ENCODE assay signal across 9 mouse cellular contexts in genomic region chr2:166082193-166082592, GRCm38 (mm10).
DNase-seq lines count a peak whose midpoint lies in the region; ATAC-seq and TF ChIP-seq lines count a peak whose summit lies in the region.
"Had no signal": no experiment of that assay in that cellular context is flagged by ENCODE, and none has a peak within 500 bp of the region (broad histone marks: within the 10 kb centered on the region; RNA-seq: fewer than 3 reads in every experiment).

No protein-coding gene starts in this region.

- no peaks in the 10 kb centered on the region for H3K27me3 ChIP-seq in forebrain, embryonic 12.5 days
- H3K27me3 ChIP-seq in forebrain, embryonic 15.5 days = no peaks in the 10 kb centered on the region
- H3K27me3 ChIP-seq: midbrain, embryonic 12.5 days had no signal

- H3K27ac ChIP-seq in forebrain, embryonic 12.5 days = no peak overlapping the region
- no peak overlapping the region for H3K27ac ChIP-seq in forebrain, embryonic 15.5 days (replicated peaks)
- H3K27ac ChIP-seq in layer of hippocampus, adult 2 months = no peak overlapping the region
- H3K27ac ChIP-seq: midbrain, embryonic 12.5 days had no signal

- H3K9ac ChIP-seq in forebrain, embryonic 12.5 days = no peak overlapping the region
- H3K9ac ChIP-seq in forebrain, embryonic 15.5 days (replicated peaks) = no peak overlapping the region
- H3K9ac ChIP-seq: midbrain, embryonic 12.5 days had no signal

- H3K4me2 ChIP-seq in forebrain, embryonic 12.5 days = no peak overlapping the region
- H3K4me2 ChIP-seq in forebrain, embryonic 15.5 days (replicated peaks) = no peak overlapping the region
- H3K4me2 ChIP-seq: midbrain, embryonic 12.5 days had no signal

- WGBS in forebrain, embryonic 12.5 days = 71% methylated on average over 5 of the region's 5 CpGs
- 64% methylated on average over 5 of the region's 5 CpGs for WGBS in forebrain, embryonic 15.5 days

- peak; percentile 80 for TF ChIP-seq CTCF in layer of hippocampus, adult 2 months (conservative IDR thresholded peaks at IDR 0.05)

- H3K36me3 ChIP-seq in forebrain, embryonic 12.5 days (replicated peaks) = peaks cover 34% of the 10 kb centered on the region
- no peaks in the 10 kb centered on the region for H3K36me3 ChIP-seq in forebrain, embryonic 15.5 days

- peak; percentile 24; the same call in 1 of the 2 replicates for ATAC-seq in forebrain, embryonic 12.5 days (ENCODE audit: low FRiP score)
- ATAC-seq in forebrain, embryonic 15.5 days (replicated peaks) = no peak

- H3K9me3 ChIP-seq in forebrain, embryonic 12.5 days = no peaks in the 10 kb centered on the region
- no peaks in the 10 kb centered on the region for H3K9me3 ChIP-seq in forebrain, embryonic 15.5 days
- H3K9me3 ChIP-seq: midbrain, embryonic 12.5 days had no signal

- DNase-seq in NIH3T3 (ENCODE audit: low read depth) = peak; percentile 78
- peak; percentile 70 for DNase-seq in cerebellum, postnatal 36 days
- DNase-seq in gastrocnemius, postnatal 4 days (ENCODE audit: low spot score in 2 of 2) = peak; percentile 63 to 72
- peak; percentile 50 to 80 for DNase-seq in layer of hippocampus, adult 2 months (ENCODE audit: low spot score in 2 of 2)
- DNase-seq in lung, postnatal 36 days = peak; percentile 92
- peak; percentile 75 to 92 for DNase-seq in spleen, postnatal 4 days (ENCODE audit: low spot score in 2 of 2)

- H3K4me3 ChIP-seq in forebrain, embryonic 12.5 days (replicated peaks) = no peak overlapping the region
- H3K4me3 ChIP-seq in forebrain, embryonic 15.5 days = no peak overlapping the region
- H3K4me3 ChIP-seq in layer of hippocampus, adult 2 months = no peak overlapping the region
- H3K4me3 ChIP-seq: midbrain, embryonic 12.5 days had no signal

- peaks cover 7% of the 10 kb centered on the region for H3K4me1 ChIP-seq in forebrain, embryonic 12.5 days
- no peaks in the 10 kb centered on the region for H3K4me1 ChIP-seq in forebrain, embryonic 15.5 days
